Mouse (Mus musculus) spleen, postnatal 10 days (tissue): ENCODE measurements at regions not wholly inside any gene's neighbourhood (a gene's known extent, or its start where the extent isn't known, plus 50 kb on each side); places are given as distances from the start of the nearest gene placed in this dataset.
"Not testable (repeated sequence)": the region's sequence is repeated elsewhere in the genome, so short reads cannot be mapped to it uniquely, and the experiment has no call there.

Experiments used
- DNase-seq, 2 experiments: peaks; one replicate each; pipeline ENCODE4 v3.0.0; 2021 to 2022; ENCODE audit warnings: low spot score in 2 of 2

DNA sequence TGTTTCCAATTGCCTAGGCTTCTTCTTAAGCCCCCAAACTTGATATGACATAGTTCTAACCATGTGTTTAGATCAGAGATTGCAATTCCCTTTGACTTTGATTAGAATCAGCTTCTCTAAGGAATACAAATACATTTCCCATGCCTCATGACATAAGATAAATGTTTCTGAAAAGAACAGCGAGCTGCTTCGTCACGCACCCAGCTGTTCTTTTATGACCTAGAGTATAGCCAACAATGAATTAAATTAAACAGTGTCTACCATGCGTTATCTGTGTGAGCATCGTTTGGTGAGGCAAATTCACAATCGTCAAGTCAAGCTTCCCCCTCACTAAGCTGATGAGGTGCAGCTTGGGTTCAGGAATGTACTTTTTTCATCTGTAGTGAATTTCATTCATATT is 261.8 kb upstream of the Dcbld2 start:
- no peak for DNase-seq

DNA sequence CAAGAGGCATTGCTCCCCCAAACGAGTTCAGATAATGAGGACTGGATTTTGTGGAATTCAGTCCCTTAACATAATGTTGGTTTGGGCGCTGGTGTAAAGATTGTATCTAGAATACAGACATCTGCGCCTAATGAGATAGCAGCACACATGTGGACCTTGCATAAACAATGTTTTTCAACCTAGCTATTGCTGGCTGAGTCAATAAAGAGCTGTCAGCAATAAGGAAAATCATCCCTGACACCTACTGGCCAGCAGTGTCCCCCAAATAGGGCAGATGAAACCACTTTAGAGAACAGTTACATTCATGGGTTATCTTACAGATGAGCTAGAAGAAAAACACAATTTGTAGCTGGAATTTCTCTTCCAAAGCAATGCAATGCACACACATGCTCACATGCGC is 252.7 kb upstream of the Dcbld2 start:
- DNase-seq = no peak

DNA sequence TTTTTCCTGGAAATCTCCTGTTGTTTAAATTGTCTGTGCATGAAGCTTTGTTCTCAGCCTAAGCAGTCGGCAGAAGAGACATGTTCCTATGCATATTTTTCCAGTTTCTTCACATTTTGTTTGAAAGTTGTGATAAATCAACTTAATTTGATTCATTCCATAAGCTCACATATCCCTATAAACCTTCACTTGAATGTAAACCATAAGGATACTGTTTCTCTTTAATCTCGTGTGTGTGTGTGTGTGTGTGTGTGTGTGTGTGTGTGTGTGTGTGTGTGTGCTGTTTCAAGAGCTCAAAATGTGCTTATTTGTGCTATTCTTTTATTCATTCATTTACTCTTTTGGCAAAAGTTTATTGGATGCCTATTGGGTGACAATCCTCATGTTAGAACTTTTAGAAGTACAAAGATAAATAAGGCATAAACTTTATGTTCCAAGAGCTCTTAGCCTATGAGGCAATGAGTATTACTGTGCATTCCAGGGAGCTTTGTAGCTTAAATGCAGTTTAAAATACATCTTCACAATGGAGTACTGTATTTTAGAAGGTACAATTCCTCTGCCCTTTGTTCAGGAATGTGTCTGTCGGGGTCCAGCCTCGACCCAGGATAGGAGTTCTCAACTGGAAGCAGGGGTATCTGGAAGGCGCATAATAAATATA is 229.4 kb upstream of the Dcbld2 start:
- DNase-seq = no peak

DNA sequence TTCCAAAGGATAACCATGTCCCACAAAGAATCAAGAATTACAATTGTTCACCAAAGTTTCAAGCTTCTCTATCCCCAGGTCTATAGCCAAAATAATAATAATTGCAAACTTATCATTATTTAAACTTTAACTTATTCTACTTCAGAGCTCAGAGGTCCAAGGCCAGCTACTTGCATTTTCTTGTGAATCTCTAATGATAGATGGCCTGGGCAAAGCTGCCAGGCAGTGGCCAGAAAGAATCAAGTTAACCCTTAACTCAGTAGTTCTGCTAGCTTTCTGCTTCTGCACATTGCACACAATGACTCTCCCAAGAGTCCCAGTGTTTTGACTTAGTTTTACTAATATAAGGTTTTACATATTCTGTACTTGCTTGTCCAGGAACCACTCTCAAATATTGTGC is 228.3 kb upstream of the Dcbld2 start:
- not testable (repeated sequence) for DNase-seq

DNA sequence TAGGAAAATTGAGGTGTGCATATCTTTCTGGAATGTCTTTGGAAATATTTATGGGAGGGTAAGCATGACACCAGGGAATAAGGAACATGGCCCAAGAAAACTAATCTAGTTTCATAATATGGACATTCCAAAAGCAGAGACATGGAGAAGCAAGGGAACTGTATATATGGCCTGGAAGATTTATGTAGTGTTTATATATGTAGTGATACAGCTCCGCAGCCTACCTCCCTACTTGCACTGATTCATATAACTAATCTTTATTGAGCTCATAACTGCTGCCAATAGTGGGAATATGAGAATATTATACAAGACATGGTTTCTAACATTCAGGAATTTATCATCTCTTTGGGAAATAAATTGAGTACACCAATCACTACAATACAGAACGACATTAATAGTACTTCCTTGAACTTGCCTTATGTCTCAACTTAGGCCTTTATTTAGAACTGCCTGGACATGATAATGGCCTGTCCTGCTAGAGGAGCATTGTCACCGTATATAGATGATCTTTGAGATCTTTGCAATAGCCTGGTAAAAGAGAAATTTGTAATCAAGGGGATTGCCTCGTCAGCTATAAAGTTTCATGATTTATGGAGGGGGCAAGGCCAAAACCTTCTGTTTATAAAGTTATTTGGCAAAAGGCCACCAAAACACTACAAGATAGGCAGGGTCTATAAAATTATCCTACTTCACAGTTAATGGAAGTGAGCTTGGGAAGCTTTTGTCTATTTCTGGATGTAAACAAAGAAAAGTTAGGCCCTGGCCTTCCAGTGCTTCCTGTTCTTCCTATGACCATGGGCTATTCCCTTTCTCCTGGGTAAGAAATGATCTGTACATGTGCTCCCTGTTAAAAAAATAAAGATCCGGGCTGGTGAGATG is 213.4 kb upstream of the Dcbld2 start:
- no peak for DNase-seq

DNA sequence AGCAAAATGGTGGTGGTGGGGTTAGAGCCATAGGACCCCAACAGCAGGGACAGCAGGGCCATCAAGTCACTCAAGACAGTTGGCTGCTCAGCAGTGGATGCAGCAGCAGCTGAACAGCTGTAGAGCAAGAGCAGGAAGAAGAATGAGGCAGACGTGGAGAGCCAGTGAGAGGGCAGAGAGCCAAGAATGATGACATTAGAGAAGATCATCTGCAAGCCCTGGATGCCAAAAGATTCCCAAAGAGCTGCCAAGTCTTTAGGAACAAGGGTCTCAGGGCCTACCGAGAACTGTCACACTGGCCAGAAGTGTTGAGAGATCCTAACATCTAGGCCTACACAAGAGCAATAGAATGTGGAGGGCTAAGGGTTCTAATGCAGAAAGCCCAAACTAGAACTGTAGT is 196.4 kb upstream of the Dcbld2 start:
- no peak for DNase-seq

DNA sequence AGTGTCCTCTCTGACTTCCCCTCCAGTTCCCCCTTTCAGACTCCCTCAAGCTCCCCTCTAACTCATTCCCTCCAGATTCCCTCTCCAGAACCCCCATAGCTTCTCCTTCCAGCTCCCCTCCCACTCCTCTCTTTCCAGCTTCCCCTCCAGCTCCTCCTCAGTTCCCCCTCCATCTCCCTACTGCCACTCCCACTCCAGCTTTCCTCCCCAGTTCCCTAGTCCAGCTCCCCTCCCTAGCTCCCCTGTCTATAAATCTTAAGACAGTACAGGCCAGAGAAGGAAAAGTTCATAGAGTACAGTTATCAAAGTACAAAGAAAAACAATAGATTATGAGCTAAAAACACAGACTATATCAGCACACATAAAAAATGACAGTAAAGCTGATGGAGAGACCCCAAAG is 173.6 kb upstream of the Dcbld2 start:
- DNase-seq = no peak

DNA sequence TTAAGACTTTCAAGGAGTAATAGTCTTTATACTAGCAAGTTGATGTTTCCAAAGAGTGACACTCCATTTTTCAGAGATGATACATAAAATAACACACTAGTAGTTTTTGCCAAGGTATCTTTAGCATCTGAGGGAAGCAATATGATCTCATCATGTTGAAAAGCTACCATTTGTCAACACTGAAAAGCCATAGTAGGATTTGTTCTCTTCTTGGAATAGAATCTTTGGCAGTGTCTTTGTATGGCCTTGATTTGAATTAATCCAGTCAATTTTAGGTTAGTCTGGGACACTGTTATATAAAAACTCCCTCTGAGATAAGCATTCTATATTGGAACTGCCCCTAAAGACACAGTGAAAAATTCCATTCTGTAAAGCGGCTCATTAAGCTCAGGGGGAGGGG is 171.4 kb upstream of the Dcbld2 start:
- no peak for DNase-seq

DNA sequence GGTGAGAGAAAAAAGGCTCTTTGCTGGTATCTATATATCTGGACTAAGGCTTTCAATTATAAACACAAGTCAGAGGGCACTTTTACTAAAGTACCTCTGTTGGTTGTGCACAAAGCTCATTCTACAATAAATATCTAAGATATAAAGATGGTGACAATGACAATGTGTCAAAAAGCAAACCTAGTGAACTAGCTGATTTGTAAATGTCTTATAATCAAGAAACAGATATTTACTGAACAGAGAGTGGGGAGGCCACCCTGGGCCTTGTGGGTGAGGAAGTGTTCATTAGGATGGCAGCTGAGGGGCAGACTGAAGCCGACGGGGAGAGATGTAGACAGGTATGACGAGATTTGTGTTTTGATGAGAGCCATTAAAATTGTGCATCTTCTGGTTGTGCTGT is 132.0 kb upstream of the Dcbld2 start:
- DNase-seq = no peak

DNA sequence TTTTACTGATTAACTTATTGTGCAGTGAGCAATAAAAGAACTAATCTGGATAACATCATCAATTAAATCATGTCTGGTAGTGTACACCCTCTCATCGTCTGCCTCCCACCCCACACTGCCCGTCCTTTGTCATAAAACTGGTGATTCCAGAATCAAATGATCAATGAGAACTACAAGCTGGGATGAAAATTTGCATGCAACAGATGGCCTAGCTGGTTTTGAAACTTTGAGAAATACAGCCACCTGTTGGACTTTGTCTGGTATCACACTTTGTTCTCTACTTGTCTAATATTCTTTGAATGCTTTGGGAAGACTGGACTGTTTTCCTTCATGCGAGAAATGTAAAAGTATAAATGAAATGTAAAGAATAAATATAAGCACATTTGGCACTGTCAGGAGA is 126.8 kb upstream of the Dcbld2 start:
- no peak for DNase-seq

DNA sequence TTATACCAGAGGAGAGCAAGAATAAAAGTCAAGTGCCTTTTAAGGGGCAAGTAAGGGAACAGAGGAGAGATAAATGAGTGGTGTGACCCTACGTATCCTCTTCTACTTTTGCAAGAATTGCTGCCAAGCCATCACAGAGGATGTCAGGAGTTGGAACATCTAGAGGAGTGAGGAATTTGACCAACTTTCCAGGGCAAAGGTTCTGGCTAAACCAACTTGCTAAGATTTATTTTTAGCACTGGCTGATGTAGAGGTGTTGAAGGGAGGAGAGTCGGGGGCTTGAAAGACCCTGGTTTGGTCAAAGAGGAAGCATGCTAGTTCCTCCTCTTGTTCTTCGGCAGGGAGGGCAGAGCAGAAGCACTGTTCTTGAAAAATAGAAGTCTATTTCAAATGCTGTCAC is 113.8 kb upstream of the Dcbld2 start:
- DNase-seq = no peak

DNA sequence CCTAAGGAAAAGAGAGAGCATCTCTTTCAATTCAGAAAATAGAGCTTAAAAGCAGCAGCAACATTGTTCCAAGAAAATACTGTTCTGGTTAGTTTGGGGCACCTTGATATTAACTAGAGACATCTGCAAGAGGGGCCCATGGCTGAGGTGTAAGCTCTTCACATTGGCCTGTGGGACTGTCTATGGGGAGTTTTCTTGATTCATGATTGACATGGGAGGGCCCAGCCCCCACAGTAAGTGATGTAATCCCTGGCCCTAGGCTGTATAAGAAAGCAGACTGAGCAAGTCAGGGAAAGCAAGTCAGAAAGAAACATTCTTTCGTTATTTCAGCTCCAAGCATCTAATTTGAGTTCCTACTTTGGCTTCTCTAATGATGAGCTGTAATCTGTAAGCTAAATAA is 113.1 kb upstream of the Dcbld2 start:
- DNase-seq = no peak

DNA sequence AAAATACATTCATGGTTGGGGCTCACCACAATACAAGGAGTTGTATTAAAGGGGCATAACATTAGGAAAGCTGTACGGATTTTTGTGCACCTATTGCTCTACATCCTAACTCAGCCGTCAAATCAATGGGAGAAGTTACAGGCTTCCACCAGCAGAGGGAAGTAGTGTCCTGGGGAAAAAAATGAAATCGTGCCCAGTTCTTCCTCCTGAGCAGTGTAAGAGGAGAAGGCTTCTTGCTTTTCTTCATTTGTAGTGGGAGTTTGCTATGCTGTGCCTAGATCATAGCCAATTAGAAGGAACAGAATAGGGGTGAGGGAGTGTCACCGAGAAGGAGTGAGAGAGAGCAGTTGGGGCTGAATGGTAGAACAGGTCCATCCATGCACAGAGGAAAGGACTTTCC is 108.7 kb upstream of the Dcbld2 start:
- peak in 1 of 2 experiments; percentile 29 for DNase-seq

DNA sequence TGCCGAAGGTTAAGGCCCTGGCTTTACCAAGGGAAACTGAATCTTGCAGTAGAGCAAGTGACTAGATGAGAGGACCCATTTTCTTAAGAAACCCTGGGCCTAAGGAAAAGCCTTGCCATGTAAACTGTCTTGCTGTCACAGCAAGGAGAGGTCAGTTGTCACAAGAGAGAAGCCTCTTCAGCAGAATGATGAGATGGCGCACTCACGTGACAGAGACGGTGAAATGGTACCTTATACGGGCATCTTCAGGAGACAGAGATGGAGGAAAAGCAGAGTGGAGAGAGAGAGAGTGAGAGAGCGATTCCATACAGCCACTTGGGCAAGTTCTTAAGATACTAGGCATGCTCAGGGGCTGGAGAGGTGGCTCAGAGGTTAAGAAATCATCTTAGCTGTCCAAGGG is 108.1 kb upstream of the Dcbld2 start:
- no peak for DNase-seq

DNA sequence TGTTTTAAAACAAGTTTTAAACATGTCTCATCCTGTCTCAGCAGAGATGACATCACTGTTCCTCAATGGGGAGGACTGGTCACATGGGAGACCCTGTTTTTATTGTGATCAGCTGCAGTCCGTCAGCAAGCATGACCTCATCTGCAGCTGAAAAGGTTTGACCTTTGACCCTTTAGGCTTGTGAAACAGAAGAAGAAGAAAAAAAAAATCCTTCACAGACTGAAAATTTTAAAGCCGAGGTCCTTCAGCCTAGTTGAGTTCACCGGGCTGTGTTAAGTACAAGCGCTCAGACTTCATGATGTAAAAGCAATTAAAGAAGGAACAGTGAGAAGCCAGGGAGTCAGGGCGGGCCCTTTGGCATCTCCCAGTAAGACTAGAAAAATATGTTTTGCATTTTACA is 104.7 kb upstream of the Dcbld2 start:
- no peak for DNase-seq

DNA sequence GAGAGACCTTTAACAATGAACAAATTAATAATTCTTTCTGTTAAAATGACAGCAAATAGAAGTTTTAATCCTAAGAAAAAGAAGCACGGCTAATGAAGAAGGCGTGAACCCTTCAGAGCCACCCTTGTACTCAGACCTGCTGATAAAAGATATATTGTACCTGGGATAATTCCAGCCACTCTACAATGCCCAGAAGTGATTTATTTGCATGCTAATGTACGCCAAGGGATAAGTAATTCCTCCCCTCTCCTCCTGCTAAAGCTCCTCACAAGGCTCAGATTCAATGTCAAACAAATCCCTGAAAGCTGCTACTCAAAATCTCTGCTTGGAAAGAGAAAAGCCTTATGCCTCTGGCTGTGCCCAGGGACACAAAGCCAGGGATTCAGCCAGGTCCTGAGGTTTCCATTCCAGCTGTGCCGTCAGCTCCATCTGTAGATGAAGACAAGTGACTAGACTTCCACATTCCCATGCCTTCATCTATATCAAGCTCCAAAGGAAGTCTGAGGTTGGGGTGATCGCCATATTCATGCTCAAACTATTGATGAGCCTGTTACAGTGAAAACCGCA is 91.3 kb upstream of the Dcbld2 start:
- no peak for DNase-seq

DNA sequence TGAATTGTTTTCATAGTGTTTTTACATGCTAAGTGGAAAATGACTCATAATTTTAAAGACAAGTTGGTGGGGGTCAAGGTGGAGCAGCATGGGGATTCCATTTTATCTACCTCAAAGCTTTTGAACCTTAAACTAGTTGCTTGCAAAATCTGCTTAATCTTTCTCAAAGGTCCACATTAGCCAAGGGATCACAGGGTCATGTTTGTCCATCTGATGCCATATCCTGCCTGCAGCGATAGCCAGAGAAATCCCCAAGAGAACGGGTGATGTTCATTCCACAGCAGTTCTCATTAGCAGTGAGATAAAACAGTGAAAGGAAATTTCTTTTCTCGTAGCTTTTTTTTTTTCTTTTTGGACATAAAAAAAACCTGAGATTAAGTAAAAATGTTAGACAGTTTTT is 77.2 kb upstream of the Dcbld2 start:
- DNase-seq = no peak

DNA sequence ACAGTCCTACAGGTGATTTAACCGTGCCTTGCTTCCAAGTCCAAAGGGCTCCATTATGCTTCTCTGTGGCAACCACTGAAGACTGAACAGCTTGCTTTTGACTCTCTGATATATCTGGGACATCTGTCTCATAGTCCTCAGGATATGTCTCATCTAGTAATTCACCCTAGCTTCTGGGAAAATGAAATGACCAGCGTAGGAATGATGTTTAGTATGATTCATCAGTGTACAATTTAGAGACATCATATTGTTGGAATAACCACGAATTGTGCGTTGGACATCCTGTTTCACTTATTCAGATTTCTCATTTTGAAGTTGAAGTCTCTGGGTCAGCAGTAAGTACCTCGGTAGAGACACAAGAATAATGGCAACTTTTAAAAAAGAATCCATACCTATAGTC is 64.3 kb upstream of the Dcbld2 start:
- no peak for DNase-seq

DNA sequence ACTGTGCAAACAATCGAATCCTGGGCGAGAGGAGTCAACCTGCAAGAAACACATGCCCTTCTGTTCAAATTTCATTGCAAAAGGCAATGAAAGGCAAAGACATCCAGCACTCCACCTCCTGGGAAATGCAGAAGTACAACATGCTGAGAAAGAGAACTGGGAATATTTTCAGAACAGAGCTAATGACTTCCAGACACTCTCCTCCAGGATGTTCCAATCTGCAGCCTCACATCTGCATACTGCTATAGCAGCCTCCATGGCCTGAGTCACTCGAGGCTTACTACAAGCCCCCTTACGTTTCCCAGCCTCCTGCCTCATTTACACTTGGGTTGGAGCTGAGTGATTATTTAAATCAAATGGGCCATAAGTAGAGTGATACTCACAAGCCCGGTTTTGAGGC is 58.9 kb upstream of the Dcbld2 start:
- DNase-seq = no peak

DNA sequence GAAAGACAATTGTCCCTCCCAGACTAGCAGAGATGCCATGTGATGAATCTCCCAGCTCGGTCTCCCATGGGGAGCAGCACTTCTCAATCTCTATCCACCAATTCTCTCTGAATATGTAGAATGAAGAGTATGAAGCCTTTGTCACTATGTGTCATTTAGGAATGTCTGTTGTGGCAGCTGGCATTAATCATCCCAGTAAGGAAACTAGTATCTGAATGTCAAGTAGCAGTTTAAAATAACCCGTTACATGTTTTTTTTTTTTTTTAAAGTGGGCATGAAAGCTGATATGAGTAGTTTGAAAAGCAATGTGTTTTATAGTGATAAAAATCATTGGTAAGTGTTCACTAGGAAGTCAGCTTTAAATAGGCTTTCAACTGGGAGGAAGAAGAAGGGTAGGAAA is 58.4 kb upstream of the Dcbld2 start:
- DNase-seq = no peak

DNA sequence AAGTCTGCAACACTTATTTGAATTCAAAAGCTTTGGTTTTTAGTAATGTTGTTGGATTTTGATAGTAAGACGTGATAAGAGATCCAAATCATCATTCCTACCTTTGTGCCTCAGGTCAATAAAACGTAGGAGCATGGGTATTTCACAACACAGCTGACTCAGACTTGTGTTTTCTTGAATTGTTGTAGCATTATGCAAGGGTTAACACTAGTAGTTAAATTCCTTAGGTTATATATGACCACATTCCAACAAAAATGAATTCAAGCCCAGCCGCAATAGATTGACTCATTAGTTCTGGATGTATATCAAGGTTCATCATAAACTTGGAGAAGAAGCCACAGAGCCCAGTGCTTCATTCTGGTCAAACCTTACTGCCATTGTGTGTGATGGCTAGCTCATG is 56.1 kb upstream of the Dcbld2 start:
- no peak for DNase-seq

DNA sequence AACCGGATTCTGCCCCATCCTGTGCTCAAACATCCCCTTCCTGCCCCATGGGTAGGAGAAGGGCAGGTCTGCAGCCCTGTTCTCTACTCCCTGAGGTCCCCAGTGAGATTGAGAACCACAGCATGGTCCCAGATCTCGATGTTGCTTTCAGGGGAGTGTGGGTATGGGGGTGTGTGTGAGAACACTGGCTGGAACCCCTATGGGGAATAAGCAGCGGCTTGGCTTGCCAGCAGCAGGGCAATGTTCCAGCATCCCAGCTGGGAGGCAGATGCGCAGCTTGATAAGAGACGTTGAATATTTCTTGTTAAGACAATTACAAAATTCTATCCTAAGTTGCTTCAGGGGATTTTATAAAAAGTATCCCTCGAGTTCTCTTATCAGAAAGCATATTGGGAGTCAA is 53.7 kb upstream of the Dcbld2 start:
- DNase-seq = no peak
